Mouse (Mus musculus) heart, embryonic 14.5 days (tissue): ENCODE measurements around the gene Acoxl. TPM values are rescaled to one million over a fixed set of nuclear protein-coding genes. Genes with fewer than 3 reads are reported as not detected.

Experiments used
- ATAC-seq: fragments of 200-750 bp; cut with Nextera tagmentation; 2 replicates; pipeline ENCODE4 v1.8.0; 2017; ENCODE audit warnings: low read depth, moderate TSS enrichment; ENCODE audit not compliant: insufficient number of reproducible peaks, insufficient read depth, low FRiP score
- H3K27ac ChIP-seq, 2 experiments: fragments of 200-500 bp in 1 of 2; fragments of 300-500 bp in 1 of 2; sonication (generic) in 1 of 2; replicated peaks in 1 of 2; 2 replicates each; pipeline ENCODE4 v1.5.1; 2012 to 2014; ENCODE audit warnings: low read depth in 2 of 2, low read length in 2 of 2, control low read depth in 1 of 2, mild to moderate bottlenecking in 1 of 2, mixed read lengths in 1 of 2; ENCODE audit not compliant: control insufficient read depth in 1 of 2, insufficient read depth in 1 of 2
- H3K27me3 ChIP-seq: fragments of 300-500 bp; sonication (generic); 2 replicates; pipeline ENCODE4 v1.6.1; 2014; ENCODE audit warnings: mild to moderate bottlenecking, low read length, control low read depth; ENCODE audit not compliant: control insufficient read depth, insufficient read depth
- H3K36me3 ChIP-seq: fragments of 300-500 bp; sonication (generic); 2 replicates; pipeline ENCODE4 v1.6.1; 2014; ENCODE audit warnings: mild to moderate bottlenecking, control low read depth, low read length, mixed read lengths; ENCODE audit not compliant: control insufficient read depth, insufficient read depth
- H3K4me1 ChIP-seq, 2 experiments: fragments of 200-500 bp in 1 of 2; fragments of 300-500 bp in 1 of 2; sonication (generic) in 1 of 2; 2 replicates each; pipeline ENCODE4 v1.6.1; 2012 to 2014; ENCODE audit warnings: low read length in 2 of 2, control low read depth in 1 of 2, mixed read lengths in 1 of 2; ENCODE audit not compliant: control insufficient read depth in 2 of 2, insufficient read depth in 2 of 2
- H3K4me2 ChIP-seq: fragments of 300-500 bp; sonication (generic); 2 replicates; pipeline ENCODE4 v1.6.1; 2014; ENCODE audit warnings: mild to moderate bottlenecking, low read length
- H3K4me3 ChIP-seq, 2 experiments: fragments of 200-500 bp in 1 of 2; fragments of 300-500 bp in 1 of 2; sonication (generic) in 1 of 2; 2 replicates each; pipeline ENCODE4 v1.5.1; 2012 to 2014; ENCODE audit warnings: low read length in 2 of 2, mild to moderate bottlenecking in 2 of 2, control low read depth in 1 of 2, low read depth in 1 of 2, moderate library complexity in 1 of 2; ENCODE audit not compliant: control insufficient read depth in 1 of 2, insufficient read depth in 1 of 2
- H3K9ac ChIP-seq: fragments of 300-500 bp; sonication (generic); 2 replicates; pipeline ENCODE4 v1.6.1; 2014; ENCODE audit warnings: mild to moderate bottlenecking, low read length
- H3K9me3 ChIP-seq: fragments of 300-500 bp; sonication (generic); 2 replicates; pipeline ENCODE4 v1.6.1; 2016; ENCODE audit warnings: low read length, control low read depth; ENCODE audit not compliant: control insufficient read depth
- WGBS: fragments of 180-500 bp; shearing (Covaris S2); extraction: QIAGEN DNeasy Blood & Tissue Kit; methylation state at CpG from one replicate; pipeline ENCODE4 v1.1.7; 2014; 5-methylcytosine and 5-hydroxymethylcytosine counted together
- polyA plus RNA-seq: library from polyadenylated mRNA; unstranded; fragments of >200 nt; fragmentation: Nextera tagmentation; extraction: Ambion mirVana; gene quantifications from 2 replicates; pipeline ENCODE4 v1.2.1, GENCODE M21; 2014

The Acoxl gene
- polyA plus RNA-seq, 1 experiment from 2014 or later = 0.19 TPM

DNA sequence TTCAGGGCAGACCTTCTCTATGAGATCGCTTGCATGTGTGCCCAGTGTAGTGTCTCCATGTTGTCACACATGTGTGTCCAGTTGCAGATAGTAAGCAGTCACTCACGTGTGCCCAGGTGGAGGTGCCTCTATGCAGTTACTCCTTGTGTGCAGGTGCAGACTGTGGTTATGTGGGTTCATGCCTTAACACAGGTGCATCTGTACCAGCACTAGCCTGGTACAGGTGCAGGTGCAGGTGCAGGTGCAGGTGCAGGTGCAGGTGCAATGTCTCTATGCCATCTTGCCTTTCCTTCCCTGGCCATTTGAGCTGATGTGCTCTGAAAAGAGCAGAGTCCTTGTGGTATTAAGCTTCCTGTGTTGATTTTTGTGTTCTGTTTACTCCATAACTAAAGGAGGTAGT is 100.5 kb downstream of the Acoxl start:
- WGBS = 80% methylated on average over 2 of the region's 2 CpGs
- Histone ChIP-seq H3K36me3 (no peaks in the 10 kb centered on the region), H3K4me1 (no peaks in the 10 kb centered on the region), H3K9me3 (no peaks in the 10 kb centered on the region), H3K4me3 (no peak overlapping the region), H3K27me3 (no peaks in the 10 kb centered on the region), H3K4me2 (no peak overlapping the region), H3K27ac (no peak overlapping the region), H3K9ac (no peak overlapping the region)
- no peak for ATAC-seq

DNA sequence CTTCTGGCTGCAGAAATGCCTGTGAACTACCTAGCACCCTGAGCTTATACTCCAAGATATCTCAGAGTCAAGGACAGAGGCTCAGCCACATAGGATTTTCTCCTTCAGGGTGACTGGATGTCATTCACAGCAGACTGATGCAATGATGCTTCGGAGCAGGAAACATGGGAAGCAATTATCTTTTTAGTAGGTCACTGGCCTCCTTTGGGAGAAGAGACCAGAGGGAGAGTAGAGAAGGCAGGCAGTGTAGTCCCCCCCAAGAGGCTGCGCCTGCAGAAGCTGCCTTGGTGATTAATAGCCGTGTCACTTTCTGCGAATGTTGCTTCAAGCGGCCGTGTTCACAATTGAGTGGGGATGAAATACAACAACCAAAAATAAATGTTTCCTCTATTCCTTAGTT is 121.9 kb downstream of the Acoxl start:
- H3K27ac ChIP-seq = no peak overlapping the region
- H3K36me3 ChIP-seq = no peaks in the 10 kb centered on the region
- H3K4me1 ChIP-seq = peaks cover 2 to 10% of the 10 kb centered on the region in 2 experiments; a peak in 3 of 4 replicates
- no peak overlapping the region for H3K9ac ChIP-seq
- H3K27me3 ChIP-seq = no peaks in the 10 kb centered on the region
- WGBS = 73% methylated on average over 6 of the region's 6 CpGs
- no peak for ATAC-seq
- H3K4me2 ChIP-seq = no peak overlapping the region
- no peaks in the 10 kb centered on the region for H3K9me3 ChIP-seq
- no peak overlapping the region for H3K4me3 ChIP-seq

DNA sequence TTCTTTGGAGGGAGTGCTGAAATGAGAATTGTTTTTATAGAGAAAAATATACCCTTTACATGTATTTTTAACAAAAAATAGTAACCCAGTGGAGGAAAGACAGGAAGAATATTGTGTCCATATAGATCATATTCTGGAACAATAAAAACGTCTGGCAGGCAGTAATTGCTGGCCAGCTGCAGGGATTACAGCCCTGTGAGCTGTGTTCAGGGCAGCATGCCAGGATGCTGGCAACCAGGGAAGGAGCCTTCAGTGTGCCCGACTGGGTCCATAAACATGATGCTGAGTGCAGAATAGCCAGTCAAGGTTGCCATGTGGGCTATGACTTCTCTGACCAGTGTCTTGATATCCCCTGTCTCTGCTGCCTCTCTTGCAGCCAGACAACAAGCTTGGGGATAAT is 122.5 kb downstream of the Acoxl start:
- Histone ChIP-seq H3K9ac (no peak overlapping the region), H3K36me3 (no peaks in the 10 kb centered on the region), H3K27me3 (no peaks in the 10 kb centered on the region), H3K4me3 (no peak overlapping the region), H3K4me2 (no peak overlapping the region), H3K4me1 (peaks cover 2 to 10% of the 10 kb centered on the region in 2 experiments; a peak in 3 of 4 replicates), H3K27ac (no peak overlapping the region), H3K9me3 (no peaks in the 10 kb centered on the region)
- no peak for ATAC-seq
- WGBS = 35% methylated on average over 2 of the region's 2 CpGs

DNA sequence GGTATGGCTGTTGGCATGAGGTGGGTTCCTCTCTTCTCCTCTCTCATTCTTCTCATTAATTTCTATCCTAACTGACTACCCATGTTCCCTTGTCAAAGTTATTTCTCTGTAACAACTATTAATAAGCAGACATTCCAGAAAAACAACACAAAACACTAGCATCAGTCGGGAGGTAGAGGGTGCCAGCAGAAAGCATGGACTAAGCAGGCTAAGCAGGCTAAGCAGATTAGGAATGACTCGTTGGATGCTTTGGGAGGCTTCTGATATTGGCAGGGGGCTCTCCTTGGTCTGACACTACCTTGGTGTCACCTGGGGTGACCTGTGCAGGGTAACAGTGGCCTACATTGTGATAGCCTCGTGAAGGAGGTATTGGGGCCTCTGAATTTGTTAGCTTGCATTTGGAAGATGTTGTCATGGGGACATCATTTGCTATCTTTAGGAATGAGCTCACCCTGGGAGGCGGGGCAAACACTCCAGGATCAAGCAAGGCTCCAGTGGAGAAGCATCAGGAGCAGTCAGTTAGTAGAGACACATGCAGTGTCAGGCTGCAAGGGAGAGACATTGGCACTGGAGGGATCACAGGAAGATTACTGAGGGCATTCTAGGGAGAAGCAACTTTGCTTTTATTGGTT is 123.2 kb downstream of the Acoxl start:
- Histone ChIP-seq H3K4me3 (no peak overlapping the region), H3K27ac (no peak overlapping the region), H3K36me3 (no peaks in the 10 kb centered on the region), H3K9me3 (no peaks in the 10 kb centered on the region), H3K27me3 (no peaks in the 10 kb centered on the region), H3K9ac (no peak overlapping the region), H3K4me2 (no peak overlapping the region), H3K4me1 (peaks cover 2 to 10% of the 10 kb centered on the region in 2 experiments; a peak in 3 of 4 replicates)
- ATAC-seq = no peak
- WGBS = 17% methylated on average over 4 of the region's 4 CpGs

DNA sequence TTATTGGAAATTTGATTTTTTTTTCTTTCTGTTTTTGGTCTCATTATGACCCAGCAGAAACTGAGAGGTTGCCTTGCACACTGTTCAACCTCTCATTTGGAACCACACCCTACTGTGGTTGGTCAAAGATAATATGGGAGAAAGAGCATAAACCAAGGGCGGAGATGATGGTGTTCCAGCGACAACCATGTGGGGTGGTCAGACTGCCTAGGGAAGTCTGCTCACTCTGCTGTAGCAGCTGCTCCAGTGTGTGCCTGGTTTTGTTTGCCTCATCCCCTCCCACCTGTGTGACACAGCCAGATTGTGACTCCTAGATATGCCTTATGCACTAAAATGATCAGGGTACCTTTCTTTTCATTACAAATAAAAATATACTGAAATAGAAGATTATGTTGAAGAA is 130.3 kb downstream of the Acoxl start:
- ATAC-seq = no peak
- Histone ChIP-seq H3K4me2 (no peak overlapping the region), H3K4me1 (no peaks in the 10 kb centered on the region), H3K4me3 (no peak overlapping the region), H3K27ac (no peak overlapping the region), H3K36me3 (no peaks in the 10 kb centered on the region), H3K9me3 (no peaks in the 10 kb centered on the region), H3K9ac (no peak overlapping the region), H3K27me3 (no peaks in the 10 kb centered on the region)
- WGBS = 85% methylated on average over 2 of the region's 2 CpGs

DNA sequence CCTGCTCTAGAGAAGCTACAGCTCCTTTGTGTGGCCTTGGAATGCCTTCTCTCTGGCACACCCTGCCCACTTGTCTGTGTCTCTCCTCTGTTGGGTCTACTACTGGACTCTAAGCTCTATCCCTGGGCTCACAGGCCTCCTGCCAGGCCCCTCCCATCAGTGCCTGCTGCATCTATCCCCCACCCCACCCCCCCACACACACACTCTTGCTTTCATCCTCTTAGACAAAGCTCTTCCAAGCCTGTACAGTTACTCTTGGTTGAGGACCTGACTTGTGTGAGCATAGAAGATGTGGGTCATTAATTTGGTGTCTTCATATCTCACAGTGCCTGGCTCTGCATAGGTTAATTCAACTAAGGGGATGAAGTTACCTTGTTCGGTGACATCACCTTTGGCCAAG is 137.6 kb downstream of the Acoxl start:
- Histone ChIP-seq H3K27me3 (no peaks in the 10 kb centered on the region), H3K4me2 (no peak overlapping the region), H3K9ac (no peak overlapping the region), H3K27ac (no peak overlapping the region), H3K4me3 (no peak overlapping the region), H3K4me1 (no peaks in the 10 kb centered on the region), H3K9me3 (no peaks in the 10 kb centered on the region), H3K36me3 (no peaks in the 10 kb centered on the region)
- ATAC-seq = no peak
- WGBS = 91% methylated on average over 1 of the region's 1 CpGs

DNA sequence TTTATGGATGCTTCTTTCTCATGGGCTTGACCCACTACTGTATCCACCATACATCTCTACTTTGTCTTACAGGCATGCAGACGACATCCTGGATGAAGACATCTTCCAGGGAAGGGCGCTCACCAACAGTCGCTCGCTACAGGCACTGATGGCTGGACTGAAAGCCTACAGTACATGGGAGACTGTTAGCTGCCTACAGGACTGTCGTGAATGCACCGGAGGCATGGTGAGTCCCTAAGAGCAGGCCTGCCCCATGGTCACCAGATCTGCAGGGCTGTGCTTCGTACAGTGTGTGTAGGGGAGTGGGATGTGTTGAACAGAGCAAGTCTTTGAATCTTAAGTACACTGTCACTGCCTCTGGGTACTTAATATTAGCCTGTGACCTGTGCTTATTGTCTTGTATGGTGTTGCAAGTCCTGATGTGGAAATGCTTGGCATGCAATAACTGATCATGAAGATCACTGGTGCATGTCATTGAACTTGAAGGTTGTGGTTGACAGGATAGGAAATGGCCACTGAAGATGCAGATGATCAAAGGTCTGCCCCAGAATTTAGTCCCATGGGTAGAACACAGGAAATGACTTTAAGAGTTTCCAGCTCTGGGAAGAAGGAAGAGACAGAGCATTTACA is 140.0 kb downstream of the Acoxl start:
- Histone ChIP-seq H3K36me3 (no peaks in the 10 kb centered on the region), H3K4me1 (peaks cover 0 to 2% of the 10 kb centered on the region in 2 experiments; a peak in 1 of 4 replicates), H3K4me3 (no peak overlapping the region), H3K27ac (no peak overlapping the region), H3K9ac (no peak overlapping the region), H3K9me3 (no peaks in the 10 kb centered on the region), H3K4me2 (no peak overlapping the region), H3K27me3 (no peaks in the 10 kb centered on the region)
- ATAC-seq = no peak
- WGBS = 84% methylated on average over 7 of the region's 7 CpGs

DNA sequence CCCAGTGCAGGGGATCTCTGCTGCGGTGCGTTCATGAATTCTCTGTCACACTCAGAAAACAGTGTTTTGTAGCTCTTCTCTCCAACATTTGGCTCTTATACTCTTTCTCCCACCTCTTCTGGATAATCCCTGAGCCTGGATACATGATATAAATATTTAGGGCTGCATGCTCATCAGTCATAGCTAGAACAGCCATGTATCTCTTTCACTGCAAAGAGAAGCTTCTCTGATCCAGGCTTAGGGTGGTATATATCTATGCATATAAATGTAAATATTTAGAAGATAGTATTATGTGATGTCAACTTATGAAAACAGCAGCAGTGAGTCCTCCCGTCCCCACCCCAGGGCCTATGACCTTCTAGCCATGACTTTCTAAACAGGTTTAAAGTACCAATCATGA is 143.9 kb downstream of the Acoxl start:
- peaks cover 0 to 2% of the 10 kb centered on the region in 2 experiments; a peak in 2 of 4 replicates for H3K4me1 ChIP-seq
- no peak overlapping the region for H3K27ac ChIP-seq
- H3K27me3 ChIP-seq = no peaks in the 10 kb centered on the region
- no peak overlapping the region for H3K4me3 ChIP-seq
- WGBS = 89% methylated on average over 3 of the region's 3 CpGs
- ATAC-seq = no peak
- H3K9me3 ChIP-seq = no peaks in the 10 kb centered on the region
- H3K36me3 ChIP-seq = no peaks in the 10 kb centered on the region
- H3K4me2 ChIP-seq = no peak overlapping the region
- no peak overlapping the region for H3K9ac ChIP-seq
